Mouse (Mus musculus) MEL (cell line): Measurements from ENCODE around the gene Slc25a25. TPM values are rescaled to one million over a fixed set of nuclear protein-coding genes. Genes with fewer than 3 reads are reported as not detected.

Experiments
- DNase-seq: peaks from one replicate; pipeline ENCODE4 v3.0.0; 2011; ENCODE audit warnings: low read depth, low spot score
- H3K27ac ChIP-seq: 2 replicates; pipeline ENCODE4 v1.5.1; 2012; ENCODE audit warnings: low read depth, mild to moderate bottlenecking, control low read depth, low read length, moderate library complexity; ENCODE audit not compliant: control insufficient read depth
- H3K27me3 ChIP-seq, 2 experiments: fragments of 150-350 bp in 1 of 2; sonication (generic) in 1 of 2; 2 replicates each; pipeline ENCODE4 v1.6.1; 2012; ENCODE audit warnings: low read length in 2 of 2, mild to moderate bottlenecking in 2 of 2, improper control_type of control experiment in 1 of 2, moderate library complexity in 1 of 2; ENCODE audit not compliant: insufficient read depth in 2 of 2, control insufficient read depth in 1 of 2
- H3K36me3 ChIP-seq, 2 experiments: 2 replicates each; pipeline ENCODE4 v1.6.1; 2012 to 2014; ENCODE audit warnings: low read length in 2 of 2, improper control_type of control experiment in 1 of 2, inconsistent platforms in 1 of 2, mild to moderate bottlenecking in 1 of 2; ENCODE audit not compliant: insufficient read depth in 2 of 2, control insufficient read depth in 1 of 2
- H3K4me1 ChIP-seq, 2 experiments: fragments of 150-350 bp in 1 of 2; sonication (generic) in 1 of 2; 2 replicates each; pipeline ENCODE4 v1.6.1; 2012; ENCODE audit warnings: low read length in 2 of 2, improper control_type of control experiment in 1 of 2, mild to moderate bottlenecking in 1 of 2; ENCODE audit not compliant: insufficient read depth in 2 of 2, control insufficient read depth in 1 of 2
- H3K4me3 ChIP-seq, 2 experiments: fragments of 150-350 bp in 1 of 2; sonication (generic) in 1 of 2; 2 replicates each; pipeline ENCODE4 v1.5.1; 2012; ENCODE audit warnings: low read depth in 2 of 2, low read length in 2 of 2, mild to moderate bottlenecking in 2 of 2, moderate library complexity in 2 of 2, control low read depth in 1 of 2, improper control_type of control experiment in 1 of 2; ENCODE audit not compliant: control insufficient read depth in 1 of 2, insufficient read depth in 1 of 2
- H3K79me2 ChIP-seq: 2 replicates; pipeline ENCODE4 v1.6.1; 2012; ENCODE audit warnings: mild to moderate bottlenecking, low read length, moderate library complexity; ENCODE audit not compliant: control insufficient read depth, poor library complexity, insufficient read depth
- H3K9ac ChIP-seq: 2 replicates; pipeline ENCODE4 v1.6.1; 2012; ENCODE audit warnings: low read depth, mild to moderate bottlenecking, control low read depth, low read length, moderate library complexity; ENCODE audit not compliant: control insufficient read depth, poor library complexity, severe bottlenecking
- H3K9me3 ChIP-seq: fragments of 150-350 bp; sonication (generic); replicated peaks from 2 replicates; pipeline ENCODE4 v1.6.1; 2012; ENCODE audit warnings: mild to moderate bottlenecking, low read length, improper control_type of control experiment, moderate library complexity; ENCODE audit not compliant: insufficient read depth
- BHLHE40 ChIP-seq: IDR thresholded peaks from 2 replicates; pipeline ENCODE4 v1.6.1; 2012; ENCODE audit warnings: low read depth, mild to moderate bottlenecking, inconsistent platforms, low read length, improper control_type of control experiment, borderline replicate concordance
- CTCF ChIP-seq, 3 experiments: IDR thresholded peaks in 2 of 3; conservative IDR thresholded peaks in 1 of 3; 2 replicates each; pipeline ENCODE4 v1.5.1; 2011 to 2012; ENCODE audit warnings: low read length in 3 of 3, low read depth in 2 of 3, mild to moderate bottlenecking in 2 of 3, improper control_type of control experiment in 1 of 3, inconsistent platforms in 1 of 3, mixed read lengths in 1 of 3, moderate library complexity in 1 of 3; ENCODE audit not compliant: control insufficient read depth in 1 of 3, insufficient read depth in 1 of 3, poor library complexity in 1 of 3, severe bottlenecking in 1 of 3
- ELF1 ChIP-seq: IDR thresholded peaks from 2 replicates; pipeline ENCODE4 v1.6.1; 2014; ENCODE audit warnings: low read depth, mild to moderate bottlenecking, inconsistent platforms, low read length, improper control_type of control experiment, moderate library complexity
- ETS1 ChIP-seq: IDR thresholded peaks from 2 replicates; pipeline ENCODE4 v1.6.1; 2012; ENCODE audit warnings: low read depth, mild to moderate bottlenecking, inconsistent platforms, low read length, improper control_type of control experiment, moderate library complexity
- HCFC1 ChIP-seq: IDR thresholded peaks from 2 replicates; pipeline ENCODE4 v1.6.1; 2012; ENCODE audit warnings: low read depth, mild to moderate bottlenecking, inconsistent platforms, low read length, improper control_type of control experiment, moderate library complexity
- MAX ChIP-seq: IDR thresholded peaks from 2 replicates; pipeline ENCODE4 v1.6.1; 2011; ENCODE audit warnings: low read length, improper control_type of control experiment
- MXI1 ChIP-seq: IDR thresholded peaks from 2 replicates; pipeline ENCODE4 v1.6.1; 2011; ENCODE audit warnings: mild to moderate bottlenecking, low read depth, low read length, improper control_type of control experiment
- MYC ChIP-seq: IDR thresholded peaks from 2 replicates; pipeline ENCODE4 v1.6.1; 2011; ENCODE audit warnings: low read depth, mild to moderate bottlenecking, low read length, improper control_type of control experiment, moderate library complexity
- POLR2A ChIP-seq, 2 experiments: IDR thresholded peaks; 2 replicates each; pipeline ENCODE4 v1.6.1; 2011 to 2012; ENCODE audit warnings: low read length in 2 of 2, mild to moderate bottlenecking in 2 of 2, control low read depth in 1 of 2, improper control_type of control experiment in 1 of 2, low read depth in 1 of 2, moderate library complexity in 1 of 2; ENCODE audit not compliant: control insufficient read depth in 1 of 2, insufficient read depth in 1 of 2, poor library complexity in 1 of 2
- RAD21 ChIP-seq: IDR thresholded peaks from 2 replicates; pipeline ENCODE4 v1.6.1; 2011; ENCODE audit warnings: mild to moderate bottlenecking, low read depth, low read length, improper control_type of control experiment
- RCOR1 ChIP-seq: IDR thresholded peaks from 2 replicates; pipeline ENCODE4 v1.6.1; 2012; ENCODE audit warnings: low read depth, mild to moderate bottlenecking, inconsistent platforms, low read length, improper control_type of control experiment
- SIN3A ChIP-seq: IDR thresholded peaks from 2 replicates; pipeline ENCODE4 v1.6.1; 2012; ENCODE audit warnings: low read length, improper control_type of control experiment, inconsistent platforms
- SMC3 ChIP-seq: IDR thresholded peaks from 2 replicates; pipeline ENCODE4 v1.6.1; 2011; ENCODE audit warnings: low read depth, low read length, improper control_type of control experiment
- TBP ChIP-seq: IDR thresholded peaks from 2 replicates; pipeline ENCODE4 v1.8.0; 2011; ENCODE audit warnings: low read depth, low read length, improper control_type of control experiment
- TCF12 ChIP-seq: IDR thresholded peaks from 2 replicates; pipeline ENCODE4 v1.6.1; 2014; ENCODE audit warnings: low read depth, mild to moderate bottlenecking, inconsistent platforms, low read length, improper control_type of control experiment, moderate library complexity
- USF1 ChIP-seq: IDR thresholded peaks from 2 replicates; pipeline ENCODE4 v1.6.1; 2014; ENCODE audit warnings: low read depth, mild to moderate bottlenecking, inconsistent platforms, low read length, improper control_type of control experiment, moderate library complexity
- USF2 ChIP-seq, 2 experiments: IDR thresholded peaks; 2 replicates each; pipeline ENCODE4 v1.6.1; 2011 to 2012; ENCODE audit warnings: improper control_type of control experiment in 2 of 2, low read length in 2 of 2, borderline replicate concordance in 1 of 2, inconsistent platforms in 1 of 2, low read depth in 1 of 2, mild to moderate bottlenecking in 1 of 2; ENCODE audit not compliant: insufficient read depth in 1 of 2
- ZC3H11A ChIP-seq: IDR thresholded peaks from 2 replicates; pipeline ENCODE4 v1.6.1; 2012; ENCODE audit warnings: low read depth, mild to moderate bottlenecking, inconsistent platforms, low read length, improper control_type of control experiment
- ZKSCAN1 ChIP-seq: IDR thresholded peaks from 2 replicates; pipeline ENCODE4 v1.6.1; 2012; ENCODE audit warnings: low read depth, mild to moderate bottlenecking, inconsistent platforms, low read length, improper control_type of control experiment, moderate library complexity
- ZMIZ1 ChIP-seq: IDR thresholded peaks from 2 replicates; pipeline ENCODE4 v1.6.1; 2012; ENCODE audit warnings: low read depth, mild to moderate bottlenecking, inconsistent platforms, low read length, improper control_type of control experiment, moderate library complexity
- ZNF384 ChIP-seq: IDR thresholded peaks from 2 replicates; pipeline ENCODE4 v1.6.1; 2012; ENCODE audit warnings: low read depth, mild to moderate bottlenecking, inconsistent platforms, low read length, improper control_type of control experiment
- polyA plus RNA-seq, 2 experiments: library from polyadenylated mRNA; stranded (reverse) in 1 of 2; unstranded in 1 of 2; fragments of >175 nt in 1 of 2; fragments of >200 nt in 1 of 2; gene quantifications; 2 replicates each; pipeline versions ENCODE4 v1.2.1 to v1.2.4; 2012; ENCODE audit warnings: low replicate concordance in 2 of 2, low read depth in 1 of 2; ENCODE audit not compliant: insufficient read length in 2 of 2, insufficient read depth in 1 of 2, missing spikeins in 1 of 2
- total RNA-seq: library from RNA; depleted of rRNA; stranded (reverse); fragments of 300-350 nt; gene quantifications from 2 replicates; pipeline ENCODE4 v1.2.3, GENCODE M21; 2012

Slc25a25 gene
- total and polyA plus RNA-seq, 3 experiments: 22.3 to 32.5 TPM; not detected in 1

DNA sequence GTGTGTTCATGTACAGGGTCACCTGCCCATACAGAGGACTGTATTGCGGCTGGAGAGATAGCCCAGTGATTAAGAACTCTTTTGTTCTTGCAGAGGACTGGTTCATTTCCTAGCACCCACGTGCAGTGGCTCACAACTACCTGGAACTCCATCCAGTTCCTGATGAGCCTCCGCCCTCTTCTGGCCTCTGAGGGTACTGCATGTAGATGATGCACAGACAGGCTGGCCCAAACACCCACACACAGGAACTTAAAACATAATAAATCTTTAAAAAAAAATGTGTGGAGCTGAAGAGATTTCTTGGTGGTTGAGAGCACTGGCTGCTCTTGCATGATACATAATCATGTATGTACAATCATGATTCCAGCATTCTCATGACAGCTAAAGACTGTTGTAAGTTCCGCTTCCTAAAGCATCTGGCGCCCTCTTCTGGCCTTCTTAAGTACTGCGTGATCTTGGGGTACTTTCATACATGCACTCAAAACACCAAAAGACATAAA is 35.9 kb upstream of the Slc25a25 start:
- Histone ChIP-seq H3K9ac (peak overlapping the region; percentile 53), H3K9me3 (no peaks in the 10 kb centered on the region), H3K79me2 (no peaks in the 10 kb centered on the region), H3K36me3 (peaks cover 0 to 7% of the 10 kb centered on the region in 2 experiments; a peak in 2 of 4 replicates), H3K4me3 (peak overlapping the region; percentile 34 to 38), H3K4me1 (peaks cover 10 to 19% of the 10 kb centered on the region in 2 experiments), H3K27me3 (no peaks in the 10 kb centered on the region), H3K27ac (peak overlapping the region; percentile 67)
- TF ChIP-seq ZNF384 (0 out of 2 replicates have a peak, but pooled peaks have one; percentile 26), MXI1 (peak; percentile 98), ZC3H11A (peak; percentile 63), POLR2A (IDR thresholded peaks at IDR 0.05; ENCODE audit: control insufficient read depth in 1 of 2, insufficient read depth in 1 of 2, low read depth in 1 of 2, low read length in 2 of 2, poor library complexity in 1 of 2) (peak in 1 of 2 experiments; percentile 43; a peak in 1 of 4 replicates), USF1 (peak; percentile 53; the same call in 1 of the 2 replicates), ZKSCAN1 (no peak), SMC3 (peak; percentile 55), ZMIZ1 (no peak), MYC (peak; percentile 97), RAD21 (peak; percentile 68), ELF1 (peak; percentile 12; the same call in 1 of the 2 replicates), SIN3A (peak; percentile 85), HCFC1 (no peak), TBP (0 out of 2 replicates have a peak, but pooled peaks have one; percentile 10), USF2 (IDR thresholded peaks at IDR 0.05; ENCODE audit: borderline replicate concordance in 1 of 2, insufficient read depth in 1 of 2, low read depth in 1 of 2, low read length in 2 of 2) (no peak), MAX (peak; percentile 88), BHLHE40 (peak; percentile 52; the same call in 1 of the 2 replicates), CTCF (IDR thresholded peaks at IDR 0.05 in 2 of 3, conservative IDR thresholded peaks at IDR 0.05 in 1 of 3; ENCODE audit: control insufficient read depth in 1 of 3, insufficient read depth in 1 of 3, low read depth in 2 of 3, low read length in 3 of 3, poor library complexity in 1 of 3, severe bottlenecking in 1 of 3) (peak; percentile 68 to 87 (median 80)), TCF12 (no peak), RCOR1 (no peak), ETS1 (0 out of 2 replicates have a peak, but pooled peaks have one; percentile 27)
- peak; percentile 95 for DNase-seq
